Mouse (Mus musculus): ENCODE results near the gene Rnps1. TPM values are rescaled to one million over a fixed set of nuclear protein-coding genes. Genes with fewer than 3 reads are reported as not detected.
"Not testable (repeated sequence)": the region's sequence is repeated elsewhere in the genome, so short reads cannot be mapped to it uniquely, and the experiment has no call there.

Gene Rnps1
- polyA plus RNA-seq, 1 experiment from 2014 or later: 300 TPM

- no peak for ATAC-seq (ENCODE audit: low FRiP score, low TSS enrichment)
- WGBS: 70% methylated on average over 7 of the region's 7 CpGs
- no peak overlapping the region for H3K9ac ChIP-seq (replicated peaks; ENCODE audit: low read length)
These were observed 19.9 kb upstream of the Rnps1 start for GRCm38 (mm10) chr17:24394456-24394855.

GRCm38 (mm10) chr17:24402371-24402770, 12.0 kb upstream of the Rnps1 start:
- H3K9me3 ChIP-seq (ENCODE audit: low read length): no peaks in the 10 kb centered on the region
- H3K9ac ChIP-seq (replicated peaks; ENCODE audit: low read length): no peak overlapping the region
- H3K4me3 ChIP-seq (ENCODE audit: low read length): no peak overlapping the region
- H3K4me1 ChIP-seq (ENCODE audit: insufficient read depth, low read length): no peaks in the 10 kb centered on the region
- H3K27ac ChIP-seq (ENCODE audit: low read length): no peak overlapping the region
- WGBS: 75% methylated on average over 3 of the region's 3 CpGs
- ATAC-seq (ENCODE audit: low FRiP score, low TSS enrichment): no peak
- H3K27me3 ChIP-seq (ENCODE audit: insufficient read depth, low read length): no peaks in the 10 kb centered on the region
- H3K4me2 ChIP-seq (replicated peaks; ENCODE audit: low read depth, low read length): no peak overlapping the region
- peaks cover 12% of the 10 kb centered on the region; the same call in 1 of the 2 replicates for H3K36me3 ChIP-seq (ENCODE audit: insufficient read depth, low read length)

More at GRCm38 (mm10) chr17:24394456-24394855, 19.9 kb upstream of the Rnps1 start:
- H3K36me3 ChIP-seq (ENCODE audit: insufficient read depth, low read length): 0 out of 2 replicates have a peak, but pooled peaks cover 6% of the 10 kb centered on the region
- no peaks in the 10 kb centered on the region for H3K9me3 ChIP-seq (ENCODE audit: low read length)
- no peak overlapping the region for H3K4me3 ChIP-seq (ENCODE audit: low read length)
- H3K4me2 ChIP-seq (replicated peaks; ENCODE audit: low read depth, low read length): no peak overlapping the region
- H3K27me3 ChIP-seq (ENCODE audit: insufficient read depth, low read length): no peaks in the 10 kb centered on the region
- no peak overlapping the region for H3K27ac ChIP-seq (ENCODE audit: low read length)
- H3K4me1 ChIP-seq (ENCODE audit: insufficient read depth, low read length): no peaks in the 10 kb centered on the region

GRCm38 (mm10) chr17:24407116-24407803, 7.1 kb upstream of the Rnps1 start:
- no peak overlapping the region for H3K27ac ChIP-seq (ENCODE audit: low read length)
- no peak overlapping the region for H3K4me3 ChIP-seq (ENCODE audit: low read length)
- no peak overlapping the region for H3K9ac ChIP-seq (replicated peaks; ENCODE audit: low read length)
- H3K27me3 ChIP-seq (ENCODE audit: insufficient read depth, low read length): no peaks in the 10 kb centered on the region
- ATAC-seq (ENCODE audit: low FRiP score, low TSS enrichment): no peak
- 82% methylated on average over 12 of the region's 12 CpGs for WGBS
- H3K4me1 ChIP-seq (ENCODE audit: insufficient read depth, low read length): no peaks in the 10 kb centered on the region
- no peak overlapping the region for H3K4me2 ChIP-seq (replicated peaks; ENCODE audit: low read depth, low read length)
- no peaks in the 10 kb centered on the region for H3K9me3 ChIP-seq (ENCODE audit: low read length)
- H3K36me3 ChIP-seq (ENCODE audit: insufficient read depth, low read length): peaks cover 29% of the 10 kb centered on the region

- Histone ChIP-seq H3K27ac (ENCODE audit: low read length) (peak overlapping the region; percentile 94), H3K36me3 (ENCODE audit: insufficient read depth, low read length) (peaks cover 37% of the 10 kb centered on the region), H3K9ac (replicated peaks; ENCODE audit: low read length) (peak overlapping the region; percentile 84), H3K4me3 (ENCODE audit: low read length) (peak overlapping the region; percentile 96), H3K4me1 (ENCODE audit: insufficient read depth, low read length) (peaks cover 31% of the 10 kb centered on the region), H3K4me2 (replicated peaks; ENCODE audit: low read depth, low read length) (peak overlapping the region; percentile 82), H3K27me3 (ENCODE audit: insufficient read depth, low read length) (no peaks in the 10 kb centered on the region), H3K9me3 (ENCODE audit: low read length) (no peaks in the 10 kb centered on the region)
- 31% methylated on average over 22 of the region's 22 CpGs for WGBS
- ATAC-seq (ENCODE audit: low FRiP score, low TSS enrichment): peak; percentile 56
These were observed 681 bp upstream of the Rnps1 start for GRCm38 (mm10) chr17:24413557-24414211.

- Histone ChIP-seq H3K27ac (ENCODE audit: low read length) (peak overlapping the region; percentile 93), H3K4me1 (ENCODE audit: insufficient read depth, low read length) (peaks cover 31% of the 10 kb centered on the region), H3K4me2 (replicated peaks; ENCODE audit: low read depth, low read length) (peak overlapping the region; percentile 96), H3K27me3 (ENCODE audit: insufficient read depth, low read length) (no peaks in the 10 kb centered on the region), H3K4me3 (ENCODE audit: low read length) (peak overlapping the region; percentile 96), H3K9ac (replicated peaks; ENCODE audit: low read length) (peak overlapping the region; percentile 95), H3K9me3 (ENCODE audit: low read length) (no peaks in the 10 kb centered on the region), H3K36me3 (ENCODE audit: insufficient read depth, low read length) (peaks cover 41% of the 10 kb centered on the region)
- ATAC-seq (ENCODE audit: low FRiP score, low TSS enrichment): no peak
- WGBS: under 1% methylated on average over 21 of the region's 21 CpGs
These were observed 646 bp downstream of the Rnps1 start for GRCm38 (mm10) chr17:24415011-24415410.

- Histone ChIP-seq H3K4me3 (ENCODE audit: low read length) (peak overlapping the region; percentile 96), H3K36me3 (ENCODE audit: insufficient read depth, low read length) (peaks cover 46% of the 10 kb centered on the region), H3K4me2 (replicated peaks; ENCODE audit: low read depth, low read length) (peak overlapping the region; percentile 96), H3K27ac (ENCODE audit: low read length) (no peak overlapping the region), H3K27me3 (ENCODE audit: insufficient read depth, low read length) (no peaks in the 10 kb centered on the region), H3K4me1 (ENCODE audit: insufficient read depth, low read length) (peaks cover 31% of the 10 kb centered on the region), H3K9me3 (ENCODE audit: low read length) (no peaks in the 10 kb centered on the region), H3K9ac (replicated peaks; ENCODE audit: low read length) (peak overlapping the region; percentile 95)
- ATAC-seq (ENCODE audit: low FRiP score, low TSS enrichment): no peak
- WGBS: 81% methylated on average over 3 of the region's 3 CpGs
These were observed 1.8 kb downstream of the Rnps1 start for GRCm38 (mm10) chr17:24416051-24416652.

GRCm38 (mm10) chr17:24423114-24423513, 8.7 kb downstream of the Rnps1 start:
- WGBS: 92% methylated on average over 4 of the region's 4 CpGs
- Histone ChIP-seq H3K4me1 (ENCODE audit: insufficient read depth, low read length) (peaks cover 4% of the 10 kb centered on the region; the same call in 1 of the 2 replicates), H3K9ac (replicated peaks; ENCODE audit: low read length) (no peak overlapping the region), H3K27me3 (ENCODE audit: insufficient read depth, low read length) (no peaks in the 10 kb centered on the region), H3K4me2 (replicated peaks; ENCODE audit: low read depth, low read length) (no peak overlapping the region), H3K4me3 (ENCODE audit: low read length) (no peak overlapping the region), H3K9me3 (ENCODE audit: low read length) (no peaks in the 10 kb centered on the region), H3K27ac (ENCODE audit: low read length) (no peak overlapping the region), H3K36me3 (ENCODE audit: insufficient read depth, low read length) (peaks cover 68% of the 10 kb centered on the region)
- no peak for ATAC-seq (ENCODE audit: low FRiP score, low TSS enrichment)

- Histone ChIP-seq H3K27me3 (ENCODE audit: insufficient read depth, low read length) (no peaks in the 10 kb centered on the region), H3K4me3 (ENCODE audit: low read length) (no peak overlapping the region), H3K9me3 (ENCODE audit: low read length) (no peaks in the 10 kb centered on the region), H3K4me1 (ENCODE audit: insufficient read depth, low read length) (peaks cover 4% of the 10 kb centered on the region; the same call in 1 of the 2 replicates), H3K9ac (replicated peaks; ENCODE audit: low read length) (no peak overlapping the region), H3K4me2 (replicated peaks; ENCODE audit: low read depth, low read length) (no peak overlapping the region), H3K27ac (ENCODE audit: low read length) (no peak overlapping the region), H3K36me3 (ENCODE audit: insufficient read depth, low read length) (peaks cover 55% of the 10 kb centered on the region)
- no peak for ATAC-seq (ENCODE audit: low FRiP score, low TSS enrichment)
- WGBS: 95% methylated on average over 5 of the region's 5 CpGs
These were observed 10.1 kb downstream of the Rnps1 start for GRCm38 (mm10) chr17:24424489-24424888.

GRCm38 (mm10) chr17:24425326-24425725, 11.0 kb downstream of the Rnps1 start:
- not testable (repeated sequence) for H3K4me2 ChIP-seq (replicated peaks; ENCODE audit: low read depth, low read length); ATAC-seq (ENCODE audit: low FRiP score, low TSS enrichment); H3K4me1 ChIP-seq (ENCODE audit: insufficient read depth, low read length); H3K9ac ChIP-seq (replicated peaks; ENCODE audit: low read length); H3K4me3 ChIP-seq (ENCODE audit: low read length); H3K9me3 ChIP-seq (ENCODE audit: low read length); H3K27me3 ChIP-seq (ENCODE audit: insufficient read depth, low read length); H3K27ac ChIP-seq (ENCODE audit: low read length)
- WGBS: 91% methylated on average over 5 of the region's 8 CpGs
- H3K36me3 ChIP-seq (ENCODE audit: insufficient read depth, low read length): peaks cover 49% of the 10 kb centered on the region

Measured in kidney, embryonic 16.5 days (tissue).